Mouse (Mus musculus) heart, postnatal 14 days (tissue): Measurements from ENCODE around the gene Ppef2. TPM values are rescaled to one million over a fixed set of nuclear protein-coding genes. Genes with fewer than 3 reads are reported as not detected.

ENCODE experiments used
- DNase-seq, 2 experiments: peaks; one replicate each; pipeline ENCODE4 v3.0.0; 2021 to 2022
- intact Hi-C: fragments of 180-260 bp; cut with DNase I; formaldehyde crosslinking; loops from one replicate; pipeline ENCODE4 v1.15.1; 2025
- long read RNA-seq, 2 experiments: library from polyadenylated mRNA; stranded (forward); transcript quantifications; one replicate each; pipeline ENCODE4 v2.0.0; 2021
- total RNA-seq, 2 experiments: library from RNA; stranded (reverse); gene quantifications; 2 replicates each; pipeline ENCODE4 v1.2.3; 2021

Gene Ppef2
- total RNA-seq: not detected
- long read RNA-seq, experiment 1: 0 reads
- long read RNA-seq, experiment 2: 0 reads

DNA sequence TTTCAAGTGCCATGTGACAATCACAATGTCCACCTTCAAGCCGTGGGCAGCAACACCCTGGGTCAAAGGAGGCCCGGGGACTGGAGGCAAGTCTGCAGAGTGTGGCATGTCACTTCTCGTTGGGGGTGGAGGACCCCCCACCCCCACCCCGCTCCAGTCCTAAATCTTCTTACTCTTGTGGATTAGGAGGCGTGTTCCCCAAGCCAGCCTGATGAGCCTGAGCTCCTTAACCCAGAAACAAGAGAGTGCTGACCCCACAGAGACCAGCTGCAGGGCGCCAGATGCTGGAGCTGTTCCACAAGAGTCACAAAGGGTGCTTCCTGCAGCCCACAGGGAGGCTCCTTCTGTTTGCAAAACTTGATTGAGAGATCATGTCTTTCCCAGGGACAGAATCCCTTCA, at the start of gene Ppef2:
Gene Ppef2, minus strand, starts transcription at position 61 of the 400 bp plus-strand sequence.
- intact Hi-C loops: no loop called here
- DNase-seq: no peak

DNA sequence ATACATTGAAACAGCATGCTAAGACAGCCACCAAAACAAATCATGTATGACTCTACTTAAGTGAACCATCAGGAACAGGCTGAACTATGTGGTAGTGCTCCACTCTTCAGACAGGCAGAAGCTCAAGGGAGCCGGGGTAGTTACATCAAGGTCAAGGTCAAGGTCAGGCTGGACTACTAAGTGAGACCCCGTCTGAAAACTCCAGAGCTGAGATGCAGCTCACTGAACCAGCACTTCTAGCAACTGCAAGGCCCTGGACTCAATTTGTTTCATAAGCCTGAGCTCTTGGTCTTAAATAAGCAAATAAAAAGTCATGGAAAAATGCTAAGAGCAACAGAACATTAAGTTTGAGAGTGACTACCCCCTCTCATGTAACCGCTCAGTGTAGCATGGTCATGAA, 48.2 kb upstream of the Ppef2 start:
- DNase-seq: no peak
- intact Hi-C loops: no loop called here

DNA sequence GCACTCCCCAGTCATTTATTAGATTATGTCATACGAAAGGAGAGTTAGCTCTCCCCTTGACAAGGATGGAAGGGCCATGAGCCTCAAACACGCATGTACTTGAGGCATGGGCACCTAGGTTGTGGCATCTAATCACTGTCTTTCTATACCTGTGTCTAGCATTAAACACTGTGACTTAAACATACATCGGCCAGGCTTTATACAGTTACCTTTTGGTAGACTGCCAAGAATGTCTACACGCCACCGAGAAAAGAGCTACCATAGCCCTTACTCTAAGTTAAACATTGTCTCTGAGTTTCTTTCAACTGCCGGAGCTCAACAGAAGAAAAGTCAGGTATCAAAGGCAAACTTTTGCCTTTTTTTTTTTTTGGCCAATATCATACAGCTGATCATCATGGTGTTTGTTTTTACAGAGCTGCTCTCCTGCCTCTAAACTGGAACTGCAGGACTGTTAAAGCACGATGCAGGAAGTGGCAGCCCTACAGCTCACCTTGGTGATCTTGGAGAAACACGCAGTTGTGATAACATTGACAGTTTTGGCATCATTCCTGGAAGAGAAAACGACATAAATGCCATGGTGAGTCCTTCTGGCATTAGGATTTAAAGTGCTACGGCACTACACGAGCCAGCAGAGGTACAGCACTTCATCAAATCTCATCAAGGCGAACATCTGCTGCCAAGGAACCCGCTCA, 46.2 kb upstream of the Ppef2 start:
- intact Hi-C loops: no loop called here
- no peak for DNase-seq

- intact Hi-C loops: no loop called here
- DNase-seq: no peak
These were observed 38.4 kb upstream of the Ppef2 start for GRCm38 (mm10) chr5:92294525-92294924.

DNA sequence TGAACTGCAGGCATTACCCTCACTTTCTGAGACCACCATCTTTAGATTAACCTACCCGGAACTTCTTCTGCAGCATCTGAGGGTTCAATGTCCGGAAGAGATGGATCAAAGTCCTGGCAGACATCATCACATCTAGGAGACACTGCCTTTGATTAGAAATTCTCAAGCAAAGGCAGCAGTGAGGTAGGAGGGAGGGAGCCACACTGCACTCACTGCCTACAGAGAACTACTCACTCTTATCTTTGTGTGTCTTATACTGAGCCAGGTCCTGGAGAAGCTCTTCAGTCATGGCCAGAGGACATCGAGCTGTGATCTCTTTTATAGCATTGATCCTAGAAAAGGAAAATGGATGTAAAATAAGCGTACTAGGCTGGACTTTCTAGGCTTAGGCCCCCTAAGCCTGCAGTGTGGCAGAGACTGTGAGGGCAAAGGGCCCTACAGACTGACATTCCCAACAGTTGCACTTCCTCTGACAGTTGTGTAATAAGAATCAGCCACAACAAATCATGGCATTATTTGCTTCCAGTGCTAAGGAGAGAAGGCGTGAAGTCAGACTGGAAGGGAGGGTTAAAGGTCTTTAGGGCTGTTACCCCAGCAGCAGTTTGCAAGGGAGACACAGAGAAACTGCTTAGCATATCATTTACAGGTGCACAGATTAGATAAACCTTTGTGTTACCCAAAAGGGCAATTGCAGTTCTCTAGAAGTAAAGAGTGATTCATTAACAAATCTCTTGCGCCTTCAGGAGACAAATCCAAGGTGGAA, 35.8 kb upstream of the Ppef2 start:
- intact Hi-C loops: no loop called here
- DNase-seq: no peak

DNA sequence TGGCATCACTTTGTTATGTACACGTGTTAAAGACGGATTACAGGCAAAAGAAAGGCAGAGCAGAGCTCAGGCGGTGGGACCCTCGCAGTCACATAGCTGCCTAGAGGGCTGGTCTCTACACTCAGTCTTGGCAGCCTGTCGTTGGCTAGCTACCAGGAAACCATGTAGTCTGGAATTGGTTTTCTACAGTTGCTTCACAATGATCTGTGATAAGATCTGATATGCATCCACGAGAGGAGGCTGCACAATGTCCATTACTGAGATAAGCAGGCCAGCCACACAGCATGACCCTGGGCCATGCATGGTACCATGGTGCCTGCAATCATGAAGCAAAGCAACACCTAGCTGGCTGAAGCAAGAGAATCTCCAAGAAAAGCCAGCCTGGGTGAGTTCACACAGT, 31.8 kb upstream of the Ppef2 start:
- intact Hi-C loops: no loop called here
- DNase-seq: no peak

DNA sequence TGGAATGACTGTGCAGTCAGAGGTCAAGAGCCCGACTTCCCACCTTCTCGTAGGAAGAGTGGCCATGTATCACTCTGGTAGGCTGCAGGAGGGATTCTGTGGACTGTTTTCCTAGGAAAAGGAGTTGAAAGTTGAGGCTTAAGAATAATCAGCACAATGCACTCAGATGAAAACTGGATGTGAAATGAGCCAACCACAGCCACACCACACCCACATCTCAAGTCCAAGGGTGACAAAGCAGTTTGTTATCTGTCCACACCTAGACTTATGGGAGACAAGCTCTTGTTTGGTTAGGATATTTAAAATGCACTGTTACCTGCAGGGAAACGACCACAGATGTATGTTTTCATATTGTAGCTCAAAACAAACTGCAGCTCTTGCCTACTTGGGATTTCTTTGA, 27.0 kb upstream of the Ppef2 start:
- DNase-seq: no peak
- intact Hi-C loops: no loop called here

DNA sequence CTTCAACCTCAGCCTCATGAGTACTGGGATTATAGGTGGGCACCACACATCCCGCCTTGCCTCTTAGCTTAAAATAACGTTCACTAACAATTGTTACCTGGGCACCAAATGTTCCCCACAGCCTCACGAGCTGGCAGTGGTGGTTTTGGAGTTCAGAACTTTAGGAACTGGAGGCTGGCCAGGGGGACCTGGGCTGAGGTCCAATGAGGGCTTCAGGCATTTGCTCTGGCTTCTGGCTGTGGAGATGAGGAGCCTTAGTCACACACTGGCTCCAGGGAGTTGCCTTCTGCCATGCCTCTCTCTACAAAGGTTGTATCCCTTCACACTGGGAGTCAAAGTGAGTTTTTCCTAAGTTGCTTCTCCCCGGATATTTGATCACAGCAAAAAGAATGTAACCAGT, 26.5 kb upstream of the Ppef2 start:
- DNase-seq: peak; percentile 47 to 65
- intact Hi-C loops: no loop called here

- intact Hi-C loops: no loop called here
- peak in 1 of 2 experiments; percentile 11 for DNase-seq
These were observed 23.0 kb upstream of the Ppef2 start for GRCm38 (mm10) chr5:92278942-92279537.

DNA sequence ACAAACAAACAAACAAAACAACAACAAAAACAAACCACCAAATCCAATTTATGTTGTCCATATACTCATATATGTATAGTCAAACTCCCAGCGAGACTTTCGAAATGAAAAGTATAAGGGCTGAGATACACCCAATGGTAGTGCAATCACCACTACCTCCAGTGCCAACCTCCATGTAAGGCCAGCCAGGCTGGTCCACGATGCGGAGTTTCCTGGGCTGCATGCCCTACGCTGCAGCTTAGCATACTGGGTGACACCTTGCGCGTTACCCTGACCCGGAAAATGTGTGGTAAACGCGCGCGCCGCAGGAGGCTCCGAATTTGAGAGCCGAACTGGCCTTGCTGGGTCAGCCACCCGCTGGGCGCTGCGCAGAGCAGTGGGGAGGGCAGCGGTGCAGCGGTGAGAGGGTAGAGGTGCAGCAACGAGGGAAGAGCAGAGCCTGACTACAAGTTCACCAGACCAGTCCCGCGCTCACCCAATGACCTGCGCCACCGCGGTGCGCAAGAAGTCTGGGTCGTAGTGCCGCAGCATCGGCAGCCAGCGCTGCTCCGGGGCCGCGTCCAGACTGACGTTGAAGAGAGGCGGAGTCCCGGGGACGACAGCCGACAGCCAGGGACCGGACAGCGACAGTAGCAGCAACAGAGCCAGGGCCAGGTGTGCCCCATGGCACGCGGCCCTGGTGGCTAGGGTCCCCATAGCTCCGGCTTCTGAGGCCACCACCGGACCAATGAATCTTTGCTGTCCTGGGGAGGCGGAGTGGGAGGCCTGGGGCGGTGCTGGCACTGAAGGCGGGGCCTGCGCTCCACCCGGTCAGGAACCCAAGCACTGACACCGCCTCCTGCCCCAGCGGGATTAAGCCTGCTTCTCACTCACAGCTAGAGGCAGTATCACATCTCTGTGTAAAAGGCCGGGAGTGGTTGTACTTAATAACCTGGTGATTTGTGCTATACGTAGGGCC, 21.6 kb upstream of the Ppef2 start, which contains the start of gene Naaa:
Gene Naaa, minus strand, starts transcription at position 734 of the 958 bp plus-strand sequence.
- intact Hi-C loops: no loop called here
- peak; percentile 86 to 88 for DNase-seq

GRCm38 (mm10) chr5:92270496-92270895, 14.4 kb upstream of the Ppef2 start:
- intact Hi-C loops: no loop called here

DNA sequence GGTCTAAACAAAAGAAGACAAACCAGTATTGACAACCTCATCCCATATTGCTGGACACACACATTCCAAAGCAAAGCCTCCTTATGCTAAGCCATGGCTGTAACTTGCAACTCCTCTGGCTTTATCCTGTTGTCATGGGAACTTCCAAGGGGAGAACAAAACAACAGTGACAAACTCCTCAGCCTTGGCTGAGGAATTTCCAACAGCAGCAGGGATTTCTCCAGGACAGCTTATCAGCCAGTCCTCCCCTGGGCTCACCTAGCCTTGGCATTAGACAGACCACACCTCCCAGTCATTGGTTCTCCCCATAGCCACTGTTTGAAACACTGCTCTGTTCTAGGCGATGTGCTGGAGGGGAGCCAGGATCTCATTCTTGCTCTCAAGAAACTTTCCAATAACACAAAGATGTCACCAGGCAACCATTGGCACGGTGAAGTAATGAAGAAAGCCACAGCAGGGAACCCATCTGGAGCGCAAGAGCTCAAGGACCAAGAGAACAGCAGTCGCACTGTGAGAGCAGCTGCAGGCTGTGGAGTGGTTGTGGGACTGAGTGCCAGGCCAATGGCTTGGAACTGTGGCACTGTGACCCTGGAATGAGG, 7.8 kb upstream of the Ppef2 start:
- peak; percentile 71 to 72 for DNase-seq
- intact Hi-C loops: no loop called here

More at GRCm38 (mm10) chr5:92270496-92270895, 14.4 kb upstream of the Ppef2 start:
- no peak for DNase-seq

DNA sequence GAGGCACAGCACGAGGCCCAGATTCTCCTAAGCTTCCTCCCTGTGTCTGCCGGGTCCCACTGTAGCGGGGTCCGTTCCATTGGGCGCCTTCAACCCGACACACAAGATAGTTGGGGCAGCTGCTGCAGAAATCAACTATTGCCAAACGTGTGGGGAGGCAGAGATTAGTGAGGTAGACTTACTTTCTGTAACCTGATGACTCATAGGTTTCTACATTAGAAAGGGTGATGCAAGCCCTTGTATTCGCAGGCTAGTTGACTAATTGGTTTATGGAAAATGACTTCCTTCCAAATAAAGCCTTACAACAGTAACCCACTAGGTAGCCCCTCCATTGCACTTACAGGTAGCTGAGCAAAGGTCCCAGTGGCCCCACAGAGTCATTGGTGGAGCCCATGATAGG, 6.6 kb upstream of the Ppef2 start:
- DNase-seq: no peak
- intact Hi-C loops: no loop called here

DNA sequence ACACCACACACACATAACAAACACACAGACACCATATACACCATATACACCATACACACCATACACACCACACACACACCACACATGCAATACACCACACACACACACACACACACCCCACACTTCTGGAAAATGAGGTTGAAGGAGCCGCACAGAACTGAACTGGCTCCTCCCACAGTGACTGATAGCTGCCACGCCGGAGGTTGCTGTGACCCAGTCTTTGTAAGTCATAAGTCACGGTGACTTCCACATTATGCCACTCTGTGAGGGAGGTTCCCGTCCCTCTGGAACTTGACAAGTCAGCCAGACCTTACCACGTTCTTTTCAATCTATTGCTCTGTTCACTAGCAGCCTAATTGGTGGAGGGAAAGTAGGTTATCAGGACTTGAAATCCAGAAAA, 1.6 kb downstream of the Ppef2 start:
- intact Hi-C loops: no loop called here
- DNase-seq: no peak

GRCm38 (mm10) chr5:92252797-92253343, 3.2 kb downstream of the Ppef2 start:
- intact Hi-C loops: no loop called here

DNA sequence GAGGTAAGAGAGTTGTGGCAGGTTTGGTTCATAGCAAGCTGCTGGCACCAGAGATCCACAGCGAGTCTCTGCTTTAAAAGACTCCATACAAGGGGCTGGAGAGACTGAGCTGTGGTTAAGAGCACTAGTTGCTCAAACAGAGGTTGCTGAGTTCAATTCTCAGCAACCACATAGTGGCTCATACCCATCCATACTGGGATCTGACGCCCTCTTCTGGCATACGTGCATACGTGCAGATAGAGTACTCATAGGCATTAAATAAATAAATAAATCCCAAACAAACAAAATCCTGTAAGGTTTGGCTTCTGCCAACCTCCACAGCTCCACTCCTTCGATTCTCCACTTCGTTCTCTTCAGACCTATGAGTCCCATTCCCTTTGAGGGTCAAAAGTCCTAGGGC, 4.0 kb downstream of the Ppef2 start:
- intact Hi-C loops: no loop called here
- no peak for DNase-seq

More at GRCm38 (mm10) chr5:92252797-92253343, 3.2 kb downstream of the Ppef2 start:
- DNase-seq: no peak

- no peak for DNase-seq
- intact Hi-C loops: no loop called here
These were observed 7.5 kb downstream of the Ppef2 start for GRCm38 (mm10) chr5:92248614-92249013.

GRCm38 (mm10) chr5:92245483-92245882, 10.6 kb downstream of the Ppef2 start:
- intact Hi-C loops: no loop called here
- no peak for DNase-seq

GRCm38 (mm10) chr5:92244900-92245299, 11.2 kb downstream of the Ppef2 start:
- DNase-seq: no peak
- intact Hi-C loops: no loop called here

DNA sequence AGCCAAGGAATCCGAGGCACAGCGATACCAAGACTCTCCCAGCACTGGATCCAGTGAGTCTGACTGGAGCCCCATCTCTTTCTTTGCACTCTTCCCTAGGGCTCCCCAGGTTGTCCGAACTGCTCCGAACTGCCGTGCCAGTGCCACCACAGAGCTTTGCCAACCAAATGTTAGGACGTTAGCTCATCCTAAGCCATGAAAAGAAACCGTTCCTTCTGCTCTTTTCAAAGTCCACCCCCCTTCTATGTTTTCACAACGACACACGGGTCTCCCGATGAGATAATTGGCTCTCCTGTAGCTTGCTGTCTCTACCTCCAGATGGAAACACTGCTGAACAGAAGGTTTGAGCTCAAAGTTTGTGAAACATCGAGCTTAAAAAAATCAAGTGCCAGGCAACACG, 15.3 kb downstream of the Ppef2 start:
- no peak for DNase-seq
- intact Hi-C loops: no loop called here
